Mouse (Mus musculus) small intestine, adult 2 months (tissue): ENCODE measurements at regions not wholly inside any gene's neighbourhood (a gene's known extent, or its start where the extent isn't known, plus 50 kb on each side); places are given as distances from the start of the nearest gene placed in this dataset.

Experiments
- H3K27ac ChIP-seq: fragments of 200-500 bp; 2 replicates; pipeline ENCODE4 v1.5.1; 2012; ENCODE audit warnings: low read depth, low read length, control low read depth, inconsistent platforms; ENCODE audit not compliant: insufficient read depth
- H3K27me3 ChIP-seq: fragments of 200-500 bp; 2 replicates; pipeline ENCODE4 v1.6.1; 2012; ENCODE audit warnings: mild to moderate bottlenecking, moderate library complexity, low read length, inconsistent platforms; ENCODE audit not compliant: control insufficient read depth, insufficient read depth
- H3K36me3 ChIP-seq: fragments of 200-500 bp; 2 replicates; pipeline ENCODE4 v1.6.1; 2012; ENCODE audit warnings: mild to moderate bottlenecking, low read length, control low read depth, inconsistent platforms; ENCODE audit not compliant: control insufficient read depth, insufficient read depth
- H3K4me1 ChIP-seq: fragments of 200-500 bp; 2 replicates; pipeline ENCODE4 v1.6.1; 2012; ENCODE audit warnings: low read length, inconsistent platforms, mixed read lengths; ENCODE audit not compliant: control insufficient read depth, insufficient read depth, insufficient read length
- H3K4me3 ChIP-seq: fragments of 200-500 bp; 2 replicates; pipeline ENCODE4 v1.5.1; 2012; ENCODE audit warnings: low read depth, mild to moderate bottlenecking, control low read depth, inconsistent platforms, low read length, moderate library complexity
- CTCF ChIP-seq: fragments of 200-500 bp; IDR thresholded peaks from 2 replicates; pipeline ENCODE4 v1.5.1; 2012; ENCODE audit warnings: low read depth, mild to moderate bottlenecking, control low read depth, inconsistent platforms, low read length, moderate library complexity, mixed read lengths; ENCODE audit not compliant: insufficient replicate concordance, insufficient read length; ENCODE audit errors: extremely low read depth
- POLR2A ChIP-seq: fragments of 200-500 bp; IDR thresholded peaks from 2 replicates; pipeline ENCODE4 v1.6.1; 2012; ENCODE audit warnings: low read depth, mild to moderate bottlenecking, control low read depth, inconsistent platforms, low read length, moderate library complexity
- WGBS: fragments of 180-500 bp; shearing (Covaris S2); methylation state at CpG from one replicate; pipeline ENCODE4 v1.1.7; 2018; 5-methylcytosine and 5-hydroxymethylcytosine counted together

- TF ChIP-seq CTCF (no peak), POLR2A (no peak)
These were observed 209.1 kb downstream of the 1500009L16Rik start for GRCm38 (mm10) chr10:83931758-83932157.

GRCm38 (mm10) chr10:83933201-83933600 lies 210.5 kb downstream of the 1500009L16Rik start:
- 54% methylated on average over 7 of the region's 7 CpGs for WGBS
- no peaks in the 10 kb centered on the region for H3K36me3 ChIP-seq
- H3K4me3 ChIP-seq: no peak overlapping the region
- H3K27me3 ChIP-seq: no peaks in the 10 kb centered on the region
- no peak overlapping the region for H3K27ac ChIP-seq
- H3K4me1 ChIP-seq: peaks cover 8% of the 10 kb centered on the region; the same call in 1 of the 2 replicates
- TF ChIP-seq CTCF: no peak
- no peak for TF ChIP-seq POLR2A

More at GRCm38 (mm10) chr10:83931758-83932157, 209.1 kb downstream of the 1500009L16Rik start:
- Histone ChIP-seq H3K4me1 (peaks cover 8% of the 10 kb centered on the region; the same call in 1 of the 2 replicates), H3K4me3 (no peak overlapping the region), H3K27me3 (no peaks in the 10 kb centered on the region), H3K27ac (no peak overlapping the region), H3K36me3 (no peaks in the 10 kb centered on the region)
- WGBS: 77% methylated on average over 3 of the region's 3 CpGs

- TF ChIP-seq POLR2A: no peak
- no peak for TF ChIP-seq CTCF
- no peak overlapping the region for H3K4me3 ChIP-seq
- H3K36me3 ChIP-seq: no peaks in the 10 kb centered on the region
- no peaks in the 10 kb centered on the region for H3K27me3 ChIP-seq
- H3K27ac ChIP-seq: no peak overlapping the region
- H3K4me1 ChIP-seq: peaks cover 8% of the 10 kb centered on the region; the same call in 1 of the 2 replicates
- 31% methylated on average over 3 of the region's 3 CpGs for WGBS
These were observed 211.8 kb downstream of the 1500009L16Rik start for GRCm38 (mm10) chr10:83934498-83934897.

DNA sequence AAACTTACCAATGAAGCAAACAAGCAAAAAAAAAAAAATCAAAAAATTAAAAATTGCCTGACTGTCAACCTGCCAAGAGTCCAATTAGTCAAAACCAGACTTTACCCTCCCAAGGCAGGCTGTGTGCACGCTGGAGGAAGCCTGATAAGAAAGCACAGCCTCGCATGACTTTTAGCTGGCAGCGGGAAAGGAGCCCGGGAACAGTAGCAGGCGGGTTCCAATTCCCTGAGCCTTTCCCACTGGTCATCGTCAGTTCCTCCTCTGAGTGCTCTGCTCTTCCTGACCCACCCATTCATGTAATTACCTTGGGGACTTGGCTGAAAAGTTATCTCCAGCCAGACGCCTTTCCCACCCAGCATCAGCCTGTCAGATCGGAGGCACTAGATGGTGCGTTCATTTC lies 214.5 kb downstream of the 1500009L16Rik start:
- H3K4me1 ChIP-seq: peaks cover 13% of the 10 kb centered on the region; the same call in 1 of the 2 replicates
- peak overlapping the region; percentile 38; the same call in 1 of the 2 replicates for H3K27ac ChIP-seq
- WGBS: 18% methylated on average over 9 of the region's 9 CpGs
- no peak overlapping the region for H3K4me3 ChIP-seq
- no peaks in the 10 kb centered on the region for H3K27me3 ChIP-seq
- no peaks in the 10 kb centered on the region for H3K36me3 ChIP-seq
- TF ChIP-seq CTCF: no peak
- TF ChIP-seq POLR2A: no peak

DNA sequence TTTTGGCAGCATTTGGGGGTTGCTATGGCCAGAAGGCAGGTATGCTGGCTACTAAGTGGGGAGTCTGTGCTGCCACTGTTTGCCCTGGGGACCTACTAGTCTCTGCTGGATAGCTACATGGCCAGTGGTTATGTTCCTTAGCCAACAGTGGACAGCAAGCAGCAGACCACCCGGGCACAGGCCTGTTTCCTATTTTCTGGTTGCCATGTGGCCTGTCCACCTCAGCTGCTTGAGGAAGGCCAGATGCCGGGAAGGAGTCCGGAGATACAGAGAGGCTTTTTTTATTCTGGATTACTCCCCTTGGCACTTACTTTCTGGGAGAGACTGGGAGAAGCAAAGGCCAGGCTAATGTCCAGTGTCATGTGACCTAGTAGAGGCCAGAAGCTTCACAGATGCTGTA lies 219.4 kb downstream of the 1500009L16Rik start:
- Histone ChIP-seq H3K27me3 (no peaks in the 10 kb centered on the region), H3K4me1 (peaks cover 13% of the 10 kb centered on the region; the same call in 1 of the 2 replicates)
- WGBS: 83% methylated on average over 3 of the region's 3 CpGs

GRCm38 (mm10) chr10:83944158-83944557 lies 221.5 kb downstream of the 1500009L16Rik start:
- H3K36me3 ChIP-seq: no peaks in the 10 kb centered on the region
- no peak overlapping the region for H3K27ac ChIP-seq
- H3K27me3 ChIP-seq: no peaks in the 10 kb centered on the region
- peaks cover 13% of the 10 kb centered on the region; the same call in 1 of the 2 replicates for H3K4me1 ChIP-seq
- 85% methylated on average over 1 of the region's 1 CpGs for WGBS
- no peak for TF ChIP-seq CTCF
- TF ChIP-seq POLR2A: no peak
- H3K4me3 ChIP-seq: no peak overlapping the region

More for the DNA sequence above, 219.4 kb downstream of the 1500009L16Rik start:
- Histone ChIP-seq H3K36me3 (no peaks in the 10 kb centered on the region), H3K4me3 (no peak overlapping the region), H3K27ac (no peak overlapping the region)
- no peak for TF ChIP-seq POLR2A
- TF ChIP-seq CTCF: no peak

- no peak for TF ChIP-seq POLR2A
- TF ChIP-seq CTCF: no peak
- Histone ChIP-seq H3K27me3 (no peaks in the 10 kb centered on the region), H3K4me3 (no peak overlapping the region), H3K36me3 (no peaks in the 10 kb centered on the region), H3K27ac (no peak overlapping the region), H3K4me1 (peaks cover 13% of the 10 kb centered on the region; the same call in 1 of the 2 replicates)
- WGBS: 91% methylated on average over 10 of the region's 10 CpGs
These were observed 222.2 kb downstream of the 1500009L16Rik start for GRCm38 (mm10) chr10:83944897-83945296.
